Mouse (Mus musculus) forebrain, embryonic 10.5 days (tissue): ENCODE data around the gene Gon4l. TPM values are rescaled to one million over a fixed set of nuclear protein-coding genes. Genes with fewer than 3 reads are reported as not detected.

ENCODE experiments used
- DNase-seq: peaks from one replicate; pipeline ENCODE4 v3.0.0-alpha.2; 2017; ENCODE audit warnings: low spot score; ENCODE audit errors: extremely low spot score
- H3K27ac ChIP-seq: fragments of 300-500 bp; sonication (generic); 2 replicates; pipeline ENCODE4 v1.5.1; 2016; ENCODE audit warnings: mild to moderate bottlenecking
- H3K27me3 ChIP-seq: fragments of 300-500 bp; sonication (generic); 2 replicates; pipeline ENCODE4 v1.6.1; 2016; ENCODE audit warnings: mild to moderate bottlenecking; ENCODE audit not compliant: poor library complexity, severe bottlenecking
- H3K36me3 ChIP-seq: fragments of 300-500 bp; sonication (generic); replicated peaks from 2 replicates; pipeline ENCODE4 v1.6.1; 2016; ENCODE audit warnings: mild to moderate bottlenecking, moderate library complexity
- H3K4me1 ChIP-seq: fragments of 300-500 bp; sonication (generic); 2 replicates; pipeline ENCODE4 v1.6.1; 2016
- H3K4me3 ChIP-seq: fragments of 300-500 bp; sonication (generic); 2 replicates; pipeline ENCODE4 v1.5.1; 2016; ENCODE audit warnings: mild to moderate bottlenecking, moderate library complexity
- H3K9me3 ChIP-seq: fragments of 300-500 bp; sonication (generic); 2 replicates; pipeline ENCODE4 v1.6.1; 2016; ENCODE audit warnings: mild to moderate bottlenecking, moderate library complexity
- polyA plus RNA-seq: library from polyadenylated mRNA; unstranded; fragments of >200 nt; fragmentation: Nextera tagmentation; extraction: Ambion mirVana; gene quantifications from 2 replicates; pipeline ENCODE4 v1.2.1, GENCODE M21; 2016

Gon4l gene
- polyA plus RNA-seq, 1 experiment from 2014 or later: 18.4 TPM

DNA sequence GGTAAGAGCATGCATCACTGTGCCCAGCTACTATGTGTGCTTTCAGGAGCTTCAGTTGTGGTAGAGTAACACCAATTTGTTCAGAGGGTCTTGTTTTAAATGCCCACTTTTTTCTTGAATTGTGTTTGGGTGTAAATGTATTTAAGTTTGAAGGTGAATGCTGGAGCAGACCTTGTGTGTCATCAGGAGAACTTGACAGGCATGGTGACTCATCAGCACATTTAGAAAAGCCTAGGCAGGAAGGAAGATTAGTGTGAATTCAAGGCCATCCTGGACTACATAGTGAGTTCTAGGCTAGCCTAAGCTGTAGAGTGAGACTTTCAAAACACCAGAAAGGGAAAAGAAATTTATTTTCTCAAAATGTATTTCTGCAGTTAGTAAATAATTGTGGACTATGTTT is 118.7 kb downstream of the Gon4l start:
- no peak overlapping the region for H3K27ac ChIP-seq
- DNase-seq: no peak
- no peaks in the 10 kb centered on the region for H3K36me3 ChIP-seq
- no peaks in the 10 kb centered on the region for H3K9me3 ChIP-seq
- H3K27me3 ChIP-seq: no peaks in the 10 kb centered on the region
- peaks cover 25% of the 10 kb centered on the region for H3K4me1 ChIP-seq
- H3K4me3 ChIP-seq: no peak overlapping the region

Other genes starting within 250 kb of the Gon4l start
- 79.3 and 92.6 TPM in 2 replicates for gene Arhgef2, start 229.3 kb upstream of the Gon4l start, polyA plus RNA-seq
- gene Rxfp4, start 182.1 kb upstream of the Gon4l start, polyA plus RNA-seq: not detected in 2 replicates
- 86.3 and 97.3 TPM in 2 replicates for gene Khdc4, start 149.4 kb upstream of the Gon4l start, polyA plus RNA-seq
- 32.3 and 34.3 TPM in 2 replicates for gene Rit1, start 118.4 kb upstream of the Gon4l start, polyA plus RNA-seq
- gene Syt11, start 60.1 kb upstream of the Gon4l start, polyA plus RNA-seq: 121 and 123 TPM in 2 replicates
- 70.0 and 70.2 TPM in 2 replicates for gene Msto1, start 78.8 kb downstream of the Gon4l start, polyA plus RNA-seq
- gene Ash1l, start 115.4 kb downstream of the Gon4l start, polyA plus RNA-seq: 14.2 and 15.2 TPM in 2 replicates
- gene Dap3, start 116.0 kb downstream of the Gon4l start, polyA plus RNA-seq: 133 and 135 TPM in 2 replicates